Mouse (Mus musculus) pancreas, adult 10 weeks (tissue): ENCODE measurements around the gene Olfr1031. TPM values are rescaled to one million over a fixed set of nuclear protein-coding genes. Genes with fewer than 3 reads are reported as not detected.

Experiments
- polyA plus RNA-seq: library from polyadenylated mRNA; stranded (reverse); fragments of 350-450 nt; fragmentation: Illumina TruSeq; extraction: RNeasy Lipid Tissue Mini Kit (QIAGEN cat#74804); gene quantifications from one replicate; pipeline ENCODE4 v1.2.3, GENCODE M21; 2015; ENCODE audit warnings: low read depth, low replicate concordance; ENCODE audit not compliant: insufficient read depth

The Olfr1031 gene
- not detected for polyA plus RNA-seq

DNA sequence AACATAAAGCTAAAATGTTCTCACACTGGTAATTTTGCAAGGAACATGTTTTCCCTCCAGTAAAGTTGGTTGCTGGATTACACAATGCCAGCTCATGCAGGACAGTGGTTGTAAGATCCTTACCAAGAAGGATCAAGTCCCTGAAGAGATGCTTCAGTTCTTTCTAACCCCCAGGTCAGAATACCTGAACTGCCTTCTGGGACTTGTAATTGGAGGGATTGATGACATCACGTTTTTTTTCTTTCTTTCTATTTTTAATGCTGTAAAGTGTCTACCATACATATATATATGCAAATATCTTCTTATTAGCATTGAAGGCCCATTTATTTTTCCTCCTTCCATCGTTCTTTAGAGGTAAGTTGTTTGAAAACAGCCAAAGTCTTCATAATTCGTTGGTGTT is at the start of gene Olfr1031:
Gene Olfr1031 (plus strand): TSS at position 301 of the 400 bp plus-strand sequence.

DNA sequence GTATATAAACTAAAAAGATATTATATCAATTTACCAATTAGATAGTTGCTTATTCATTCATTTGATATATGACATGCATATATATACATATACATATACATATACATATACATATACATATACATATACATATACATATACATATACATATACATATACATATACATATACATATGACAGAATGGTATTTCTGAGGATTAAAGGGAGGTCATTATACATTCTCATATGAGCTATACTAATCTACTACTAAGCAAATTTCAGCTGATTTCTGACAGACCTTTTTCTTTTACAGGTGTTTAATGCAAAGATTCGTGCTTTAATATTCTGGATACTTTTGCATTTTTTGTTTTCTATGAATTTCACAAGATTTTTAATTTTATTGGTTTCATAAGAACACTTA is 40.0 kb upstream of the Olfr1031 start, which contains the start of gene Olfr1028:
Gene Olfr1028 (plus strand): TSS at position 301 of the 400 bp plus-strand sequence.

DNA sequence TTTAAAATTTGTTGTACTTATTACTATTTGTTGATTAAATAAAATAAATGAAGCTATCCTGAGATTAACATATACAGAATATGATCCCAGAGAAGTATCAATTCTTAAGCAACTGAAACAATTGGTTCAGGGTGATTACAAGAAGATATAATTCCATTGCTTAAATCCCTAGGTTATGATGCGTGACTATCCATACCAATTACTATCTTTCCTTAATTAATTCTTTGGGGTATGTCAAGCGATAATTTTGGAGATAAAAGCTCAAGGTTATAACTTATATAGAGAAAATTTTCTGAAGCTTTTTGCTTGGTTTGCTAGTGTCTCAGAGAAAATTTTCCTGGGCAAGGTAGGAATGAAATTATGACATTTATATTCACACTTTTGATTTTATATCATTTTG is 16.5 kb upstream of the Olfr1031 start, which contains the start of gene Olfr1029:
Gene Olfr1029 (plus strand): TSS at position 301 of the 400 bp plus-strand sequence.

DNA sequence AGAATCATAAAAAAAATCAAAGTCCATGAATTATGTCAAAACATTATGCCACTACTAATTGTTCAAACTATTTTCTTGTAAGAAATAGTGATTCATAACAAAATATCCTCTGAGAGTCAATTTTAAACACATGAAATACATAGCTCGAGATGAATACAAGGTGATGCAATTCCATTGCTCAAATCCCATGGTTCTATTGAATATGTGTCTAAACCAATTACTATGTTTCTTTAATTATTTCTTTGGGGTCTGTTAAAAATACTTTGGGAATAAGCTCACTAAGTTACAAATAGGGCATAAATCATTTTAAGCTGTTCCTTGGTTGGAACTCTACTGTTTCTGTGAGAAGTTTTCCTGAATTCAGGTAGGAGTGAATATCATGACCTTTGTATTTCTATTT is 11.1 kb upstream of the Olfr1031 start, which contains the start of gene Olfr1030:
Gene Olfr1030 (plus strand): TSS at position 301 of the 400 bp plus-strand sequence.

DNA sequence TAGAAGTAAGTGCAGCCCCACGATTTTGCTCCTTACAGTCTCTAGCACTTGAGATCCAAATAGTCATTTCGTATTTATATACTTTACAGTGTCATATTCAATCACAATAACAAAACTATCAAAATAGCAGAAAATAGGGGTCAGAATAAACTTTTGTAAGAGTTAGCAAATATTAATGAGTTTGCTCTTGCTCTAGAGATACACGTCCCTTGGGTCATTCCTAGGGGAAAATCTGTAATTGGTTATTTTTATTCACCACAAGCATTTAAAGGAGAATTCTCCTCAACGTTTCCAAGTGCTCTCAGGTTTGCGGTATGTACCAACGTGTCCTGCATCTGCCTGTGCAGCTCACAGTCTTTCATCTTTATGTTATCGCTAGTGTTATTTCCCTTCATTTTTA is 15.1 kb downstream of the Olfr1031 start, which contains the start of gene Olfr1032:
Gene Olfr1032 (plus strand): TSS at position 301 of the 400 bp plus-strand sequence.

DNA sequence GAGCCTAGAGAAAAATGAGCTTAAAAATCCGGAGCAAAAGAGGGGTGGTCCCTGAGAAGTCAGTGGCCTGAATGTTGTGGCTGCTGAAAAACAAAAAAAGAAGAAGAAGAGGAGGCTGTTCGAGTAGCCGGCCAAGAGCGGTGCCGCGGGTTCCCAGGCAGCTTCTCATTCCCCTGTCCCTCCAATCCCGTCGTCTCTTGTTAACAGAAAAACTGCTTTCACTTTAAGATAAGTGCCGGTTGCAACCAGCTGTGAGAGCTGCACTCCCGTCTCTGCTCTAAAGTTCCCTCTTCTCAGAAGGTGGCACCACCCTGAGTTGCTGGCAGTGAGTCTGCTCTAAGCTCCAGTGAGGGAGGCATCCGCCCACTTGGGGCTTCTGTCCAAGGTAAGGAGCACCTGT is 30.3 kb downstream of the Olfr1031 start, which contains the start of gene Olfr1033:
Gene Olfr1033 (plus strand): TSS at position 228 of the 400 bp plus-strand sequence.

Other genes starting within 250 kb of the Olfr1031 start
- gene Olfr1012, start 227.5 kb upstream of the Olfr1031 start, polyA plus RNA-seq: not detected
- not detected for gene Olfr1013, start 223.2 kb upstream of the Olfr1031 start, polyA plus RNA-seq
- gene Olfr1014, start 217.6 kb upstream of the Olfr1031 start, polyA plus RNA-seq: not detected
- not detected for gene Olfr1015, start 208.3 kb upstream of the Olfr1031 start, polyA plus RNA-seq
- not detected for gene Olfr1016, start 187.8 kb upstream of the Olfr1031 start, polyA plus RNA-seq
- not detected for gene Olfr1018, start 171.8 kb upstream of the Olfr1031 start, polyA plus RNA-seq
- not detected for gene Olfr1019, start 144.8 kb upstream of the Olfr1031 start, polyA plus RNA-seq
- not detected for gene Olfr1020, start 143.3 kb upstream of the Olfr1031 start, polyA plus RNA-seq
- not detected for gene Olfr1022, start 121.7 kb upstream of the Olfr1031 start, polyA plus RNA-seq
- gene Olfr1023, start 104.7 kb upstream of the Olfr1031 start, polyA plus RNA-seq: not detected
- not detected for gene Olfr1024, start 85.3 kb upstream of the Olfr1031 start, polyA plus RNA-seq
- not detected for gene Olfr1025-ps1, start 75.1 kb upstream of the Olfr1031 start, polyA plus RNA-seq
- not detected for gene Olfr1026, start 68.7 kb upstream of the Olfr1031 start, polyA plus RNA-seq
- gene Olfr1028, start 39.9 kb upstream of the Olfr1031 start, polyA plus RNA-seq: not detected
- not detected for gene Olfr1029, start 16.4 kb upstream of the Olfr1031 start, polyA plus RNA-seq
- not detected for gene Olfr1030, start 11.0 kb upstream of the Olfr1031 start, polyA plus RNA-seq
- not detected for gene Olfr1032, start 15.2 kb downstream of the Olfr1031 start, polyA plus RNA-seq
- 0.72 TPM for gene Olfr1033, start 30.3 kb downstream of the Olfr1031 start, polyA plus RNA-seq
- 0.17 TPM for gene Olfr1034, start 55.6 kb downstream of the Olfr1031 start, polyA plus RNA-seq
- gene Olfr1036, start 83.7 kb downstream of the Olfr1031 start, polyA plus RNA-seq: not detected
- not detected for gene Olfr1037, start 97.1 kb downstream of the Olfr1031 start, polyA plus RNA-seq
- not detected for gene Olfr1039, start 145.6 kb downstream of the Olfr1031 start, polyA plus RNA-seq
- gene Olfr1040, start 156.4 kb downstream of the Olfr1031 start, polyA plus RNA-seq: not detected
- gene Olfr1042, start 171.5 kb downstream of the Olfr1031 start, polyA plus RNA-seq: not detected
- gene Olfr1043, start 177.2 kb downstream of the Olfr1031 start, polyA plus RNA-seq: not detected
- not detected for gene Olfr1044, start 187.5 kb downstream of the Olfr1031 start, polyA plus RNA-seq
- not detected for gene Olfr52, start 195.4 kb downstream of the Olfr1031 start, polyA plus RNA-seq
- gene Olfr1045, start 212.7 kb downstream of the Olfr1031 start, polyA plus RNA-seq: not detected
- gene Olfr1046, start 229.0 kb downstream of the Olfr1031 start, polyA plus RNA-seq: not detected
- not detected for gene Olfr1047, start 241.1 kb downstream of the Olfr1031 start, polyA plus RNA-seq
- not detected for gene Olfr1048, start 250.0 kb downstream of the Olfr1031 start, polyA plus RNA-seq